ENCODE assay signal across 1 mouse cellular context in the genomic region with DNA sequence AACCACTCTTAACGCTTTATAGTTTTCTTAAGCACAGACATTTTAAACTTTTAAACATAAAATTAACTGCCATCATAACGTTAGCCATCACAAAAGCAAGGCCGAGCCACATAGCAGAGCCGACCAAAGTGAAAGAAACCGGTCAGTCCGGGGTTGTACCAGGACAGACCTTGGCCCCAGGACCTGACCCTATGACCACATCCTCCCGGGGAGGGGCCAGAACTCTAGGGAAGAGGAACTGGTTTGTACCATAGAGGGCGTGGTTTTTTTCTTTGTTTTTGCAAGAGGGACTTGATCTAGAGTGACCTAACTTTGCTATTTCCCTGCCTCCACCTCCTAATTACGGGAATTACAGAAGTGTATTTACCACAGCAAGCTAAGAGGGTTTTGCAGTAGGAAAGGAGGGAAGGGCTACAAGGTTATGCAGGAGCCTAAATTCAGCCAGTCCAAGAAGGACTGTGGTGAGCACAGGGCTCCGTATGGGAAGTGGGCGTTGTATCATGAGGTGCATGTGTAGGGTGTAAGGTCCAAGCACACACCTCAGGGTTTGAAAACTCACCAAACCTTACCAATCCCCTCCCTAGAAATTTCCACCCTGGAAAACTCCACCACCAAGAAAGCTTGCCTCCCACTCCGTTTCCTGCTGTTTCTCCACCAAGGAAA.
A peak's percentile ranks its signal among the peaks of the same experiment; 100 is the strongest.
TF ChIP-seq lines count a peak whose summit lies in the region.

No protein-coding gene starts in this region.

TF ChIP-seq in CH12.LX, 34 proteins besides CTCF, POLR2A, EP300 and RAD21:
- TF ChIP-seq MYC (IDR thresholded peaks at IDR 0.05; ENCODE audit: low read depth, low read length) (no peak), TCF12 (IDR thresholded peaks at IDR 0.05; ENCODE audit: low read depth, low read length) (peak; percentile 67; the same call in 1 of the 2 replicates), USF2 (conservative IDR thresholded peaks at IDR 0.05; ENCODE audit: low read depth, low read length) (no peak), ZNF384 (IDR thresholded peaks at IDR 0.05; ENCODE audit: low read depth, low read length) (no peak), CHD2 (IDR thresholded peaks at IDR 0.05; ENCODE audit: low read length) (no peak), IRF4 (IDR thresholded peaks at IDR 0.05; ENCODE audit: low read depth, low read length) (peak; percentile 39; the same call in 1 of the 2 replicates), NRF1 (IDR thresholded peaks at IDR 0.05; ENCODE audit: low read depth, low read length) (no peak), BHLHE40 (IDR thresholded peaks at IDR 0.05; ENCODE audit: low read depth, low read length) (no peak), PAX5 (IDR thresholded peaks at IDR 0.05; ENCODE audit: low read length) (no peak), ELF1 (IDR thresholded peaks at IDR 0.05; ENCODE audit: low read depth, low read length) (peak; percentile 76), SIN3A (IDR thresholded peaks at IDR 0.05; ENCODE audit: low read length) (no peak), MXI1 (IDR thresholded peaks at IDR 0.05; ENCODE audit: low read depth, low read length) (no peak), MAX (IDR thresholded peaks at IDR 0.05; ENCODE audit: low read length) (no peak), GABPA (IDR thresholded peaks at IDR 0.05; ENCODE audit: insufficient replicate concordance, low read depth, low read length) (no peak), SMC3 (IDR thresholded peaks at IDR 0.05; ENCODE audit: low read depth, low read length) (no peak), CHD1 (IDR thresholded peaks at IDR 0.05; ENCODE audit: low read depth, low read length) (no peak), TBP (conservative IDR thresholded peaks at IDR 0.05; ENCODE audit: low read depth, low read length) (0 out of 2 replicates have a peak, but pooled peaks have one; percentile 45), JUND (conservative IDR thresholded peaks at IDR 0.05; ENCODE audit: low read depth, low read length) (no peak), RCOR1 (conservative IDR thresholded peaks at IDR 0.05; ENCODE audit: low read depth, low read length) (no peak), MEF2A (IDR thresholded peaks at IDR 0.05; ENCODE audit: borderline replicate concordance, low read depth, low read length) (no peak), MAFK (IDR thresholded peaks at IDR 0.05; ENCODE audit: insufficient replicate concordance, low read length) (no peak), ZMIZ1 (IDR thresholded peaks at IDR 0.05; ENCODE audit: low read depth, low read length) (0 out of 2 replicates have a peak, but pooled peaks have one; percentile 55), POLR2AphosphoS2 (IDR thresholded peaks at IDR 0.05; ENCODE audit: low read depth, low read length) (no peak), E2F4 (IDR thresholded peaks at IDR 0.05; ENCODE audit: insufficient replicate concordance, low read depth, low read length) (no peak), JUN (IDR thresholded peaks at IDR 0.05; ENCODE audit: insufficient read depth, low read depth, low read length) (no peak), MAZ (IDR thresholded peaks at IDR 0.05; ENCODE audit: low read depth, low read length) (0 out of 2 replicates have a peak, but pooled peaks have one; percentile 54), HCFC1 (IDR thresholded peaks at IDR 0.05; ENCODE audit: low read depth, low read length) (peak; percentile 69), ZC3H11A (IDR thresholded peaks at IDR 0.05; ENCODE audit: low read depth, low read length) (no peak), NELFE (IDR thresholded peaks at IDR 0.05; ENCODE audit: low read depth, low read length) (peak; percentile 79), USF1 (IDR thresholded peaks at IDR 0.05; ENCODE audit: low read depth, low read length) (no peak)
TF ChIP-seq in CH12.LX: peak in this region for 8.
